Mouse (Mus musculus): ENCODE measurements around the gene Ckb. TPM values are rescaled to one million over a fixed set of nuclear protein-coding genes. Genes with fewer than 3 reads are reported as not detected.
"Not testable (repeated sequence)": the region's sequence is repeated elsewhere in the genome, so short reads cannot be mapped to it uniquely, and the experiment has no call there.

The Ckb gene
- total RNA-seq, 2 experiments from 2014 or later, result 1.8 to 4.1 TPM

- no peak for ATAC-seq (replicated peaks; ENCODE audit: poor library complexity)
Observed at GRCm38 (mm10) chr12:111670371-111670971, 1.7 kb downstream of the Ckb start.

DNA sequence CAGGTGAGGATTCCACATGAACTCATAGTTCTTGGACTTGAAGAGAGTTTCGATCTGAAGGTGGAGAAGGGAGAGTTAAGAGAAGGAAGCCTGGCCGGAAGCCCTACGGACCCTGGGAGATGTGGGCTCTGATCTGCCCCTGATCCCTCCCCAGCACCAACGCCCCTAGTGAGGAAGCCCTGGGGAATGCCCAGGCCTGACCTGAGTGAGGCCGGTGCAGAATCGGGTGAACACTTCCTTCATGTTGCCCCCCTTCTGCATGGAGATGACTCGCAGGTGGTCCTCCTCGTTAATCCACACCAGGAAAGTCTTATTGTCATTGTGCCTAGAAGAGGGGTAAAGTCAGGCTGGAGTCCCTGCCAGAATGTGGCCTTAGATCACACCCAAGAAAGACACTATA lies 2.2 kb downstream of the Ckb start:
- no peak for ATAC-seq (replicated peaks; ENCODE audit: poor library complexity)

GRCm38 (mm10) chr12:111669000-111669788 lies 2.9 kb downstream of the Ckb start:
- no peak for ATAC-seq (replicated peaks; ENCODE audit: poor library complexity)

- ATAC-seq (replicated peaks; ENCODE audit: poor library complexity), result peak; percentile 80
Observed at GRCm38 (mm10) chr12:111668457-111668912, 3.7 kb downstream of the Ckb start.

GRCm38 (mm10) chr12:111667421-111667820 lies 4.7 kb downstream of the Ckb start:
- ATAC-seq (replicated peaks; ENCODE audit: poor library complexity), result no peak

GRCm38 (mm10) chr12:111666380-111666779 lies 5.8 kb downstream of the Ckb start:
- ATAC-seq (replicated peaks; ENCODE audit: poor library complexity), result no peak

GRCm38 (mm10) chr12:111665041-111665880 lies 6.9 kb downstream of the Ckb start:
- no peak for ATAC-seq (replicated peaks; ENCODE audit: poor library complexity)

- no peak for ATAC-seq (replicated peaks; ENCODE audit: poor library complexity)
Observed at GRCm38 (mm10) chr12:111664144-111664634, 7.9 kb downstream of the Ckb start.

DNA sequence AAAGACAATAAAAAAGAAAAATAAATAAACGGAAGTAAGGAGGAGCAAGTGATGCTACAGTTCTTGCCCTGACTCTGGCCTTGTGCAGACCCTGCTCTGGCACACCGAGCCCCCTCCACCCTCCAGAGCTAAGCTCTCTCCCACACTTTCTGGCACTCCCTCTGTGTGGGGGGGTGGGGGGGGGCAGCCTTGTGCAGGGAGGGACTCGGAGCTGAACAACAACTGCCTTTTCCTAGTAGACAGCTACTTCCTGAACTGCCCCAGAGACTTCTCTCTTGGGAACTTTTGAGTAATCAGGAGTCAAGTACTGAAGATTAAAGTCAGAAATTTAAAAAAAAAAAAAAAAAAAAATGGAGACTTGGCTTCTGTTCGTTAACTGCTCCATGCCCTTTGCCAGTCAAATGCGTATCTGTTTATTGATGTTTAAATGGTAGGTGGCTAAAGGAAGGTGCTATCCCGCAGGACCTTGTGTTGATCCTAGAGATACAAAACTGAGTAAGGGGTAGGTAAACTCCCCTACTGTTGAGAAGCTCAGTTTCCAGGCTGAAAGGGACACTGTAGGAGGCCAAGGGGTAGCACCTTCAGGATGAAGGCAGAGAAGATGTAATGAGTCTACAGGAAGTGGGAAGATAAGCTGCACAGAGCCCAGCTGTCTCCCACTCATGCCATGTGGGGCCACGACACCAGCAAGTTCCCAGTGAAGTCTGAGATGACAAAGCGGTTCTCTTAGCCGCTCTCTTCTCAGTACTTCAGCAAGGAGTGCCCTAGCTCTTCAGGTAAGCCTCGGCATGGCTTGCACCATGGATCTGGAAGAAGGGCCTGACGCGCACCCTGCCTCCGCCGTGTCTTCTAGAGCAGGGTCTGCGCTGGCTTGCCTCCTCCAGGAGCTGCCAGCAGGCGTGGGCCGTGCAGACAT lies 8.7 kb downstream of the Ckb start:
- no peak for ATAC-seq (replicated peaks; ENCODE audit: poor library complexity)

DNA sequence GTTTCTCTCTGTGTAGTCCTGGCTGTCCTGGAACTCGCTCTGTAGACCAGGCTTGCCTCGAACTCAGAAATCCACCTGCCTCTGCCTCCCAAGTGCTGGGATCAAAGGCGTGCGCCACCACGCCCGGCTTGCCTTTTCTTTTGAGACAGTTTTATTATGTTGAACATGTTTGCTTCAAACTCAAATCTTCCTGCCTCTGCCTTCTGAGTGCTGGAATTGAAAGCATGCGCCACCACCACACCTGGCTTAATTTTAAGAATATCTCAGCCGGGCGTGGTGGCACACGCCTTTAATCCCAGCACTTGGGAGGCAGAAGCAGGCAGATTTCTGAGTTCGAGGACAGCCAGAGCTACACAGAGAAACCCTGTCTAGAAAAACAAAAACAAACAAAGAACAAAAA lies 10.6 kb downstream of the Ckb start:
- ATAC-seq (replicated peaks; ENCODE audit: poor library complexity), result not testable (repeated sequence)

GRCm38 (mm10) chr12:111660628-111661027 lies 11.5 kb downstream of the Ckb start:
- ATAC-seq (replicated peaks; ENCODE audit: poor library complexity), result no peak

DNA sequence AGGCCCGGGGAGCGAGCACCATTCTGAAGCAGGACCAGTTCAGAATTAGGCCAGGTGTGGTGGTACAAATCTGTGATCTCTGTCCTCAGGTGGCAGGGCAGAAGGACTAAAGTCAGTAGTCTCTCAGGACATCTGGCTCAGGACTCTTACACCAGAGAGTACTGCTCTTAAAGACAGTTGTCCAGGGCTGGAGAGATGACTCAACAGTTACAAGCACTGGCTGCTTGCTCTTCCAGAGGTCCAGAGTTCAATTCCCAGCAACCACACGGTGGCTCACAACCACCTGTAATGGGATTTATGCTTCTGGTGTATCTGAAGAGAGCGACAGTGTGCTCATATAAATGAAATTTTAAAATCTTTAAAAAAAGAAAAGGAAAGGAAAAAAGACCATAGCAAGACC lies 12.8 kb downstream of the Ckb start:
- ATAC-seq (replicated peaks; ENCODE audit: poor library complexity), result no peak

GRCm38 (mm10) chr12:111655695-111656094 lies 16.4 kb downstream of the Ckb start:
- no peak for ATAC-seq (replicated peaks; ENCODE audit: poor library complexity)

GRCm38 (mm10) chr12:111653434-111653833 lies 18.7 kb downstream of the Ckb start:
- peak; percentile 94 for ATAC-seq (replicated peaks; ENCODE audit: poor library complexity)

- no peak for ATAC-seq (replicated peaks; ENCODE audit: poor library complexity)
Observed at GRCm38 (mm10) chr12:111652953-111653352, 19.2 kb downstream of the Ckb start.

DNA sequence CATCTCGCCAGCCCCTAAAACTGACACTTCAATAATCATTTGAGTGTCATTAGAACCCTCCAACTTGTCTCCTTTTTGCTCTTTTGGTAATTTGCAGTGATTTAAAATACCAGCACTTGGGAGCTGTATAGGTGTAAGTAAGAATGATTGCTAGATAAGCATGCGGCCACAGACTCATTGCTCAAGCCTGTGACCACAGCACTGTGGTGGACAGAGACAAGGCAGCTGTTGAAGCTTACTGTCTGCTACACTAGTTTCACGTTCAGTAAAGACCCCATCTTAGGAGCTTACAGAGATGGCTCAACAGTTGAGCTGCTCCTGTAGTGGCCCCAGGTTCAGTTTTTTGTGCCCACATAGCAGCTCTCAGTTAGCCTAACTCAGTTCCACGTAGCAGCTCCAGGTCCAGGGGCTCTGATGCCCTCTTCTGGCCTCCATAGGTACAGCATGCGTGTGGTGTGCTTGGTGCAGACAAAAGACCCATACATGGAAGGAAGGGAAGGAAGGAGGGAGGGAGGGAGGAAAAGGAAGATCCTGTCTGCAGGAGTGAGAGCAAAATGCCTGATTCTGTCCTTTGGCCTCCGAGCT lies 24.0 kb downstream of the Ckb start:
- peak; percentile 97 for ATAC-seq (replicated peaks; ENCODE audit: poor library complexity)
